Mouse (Mus musculus) megakaryocyte, embryonic 14.5 days (primary cell): ENCODE measurements around the gene Rabgef1.

Source experiments
- FLI1 ChIP-seq: IDR thresholded peaks from 2 replicates; pipeline ENCODE4 v1.6.1; 2012; ENCODE audit warnings: low read length, inconsistent platforms, mixed read lengths
- GATA1 ChIP-seq: IDR thresholded peaks from 3 replicates; pipeline ENCODE4 v1.6.1; 2012; ENCODE audit warnings: mixed read lengths, low read length, inconsistent platforms, borderline replicate concordance

GRCm38 (mm10) chr5:130197981-130198380 lies 26.4 kb downstream of the Rabgef1 start:
- TF ChIP-seq GATA1 (no peak), FLI1 (no peak)
